Mouse (Mus musculus): ENCODE data around the gene Ube2g1. TPM values are rescaled to one million over a fixed set of nuclear protein-coding genes. Genes with fewer than 3 reads are reported as not detected.

Ube2g1 gene
- polyA plus RNA-seq (2014; fragmentation: Nextera tagmentation; extraction: Ambion mirVana): 127 and 131 TPM in 2 replicates

DNA sequence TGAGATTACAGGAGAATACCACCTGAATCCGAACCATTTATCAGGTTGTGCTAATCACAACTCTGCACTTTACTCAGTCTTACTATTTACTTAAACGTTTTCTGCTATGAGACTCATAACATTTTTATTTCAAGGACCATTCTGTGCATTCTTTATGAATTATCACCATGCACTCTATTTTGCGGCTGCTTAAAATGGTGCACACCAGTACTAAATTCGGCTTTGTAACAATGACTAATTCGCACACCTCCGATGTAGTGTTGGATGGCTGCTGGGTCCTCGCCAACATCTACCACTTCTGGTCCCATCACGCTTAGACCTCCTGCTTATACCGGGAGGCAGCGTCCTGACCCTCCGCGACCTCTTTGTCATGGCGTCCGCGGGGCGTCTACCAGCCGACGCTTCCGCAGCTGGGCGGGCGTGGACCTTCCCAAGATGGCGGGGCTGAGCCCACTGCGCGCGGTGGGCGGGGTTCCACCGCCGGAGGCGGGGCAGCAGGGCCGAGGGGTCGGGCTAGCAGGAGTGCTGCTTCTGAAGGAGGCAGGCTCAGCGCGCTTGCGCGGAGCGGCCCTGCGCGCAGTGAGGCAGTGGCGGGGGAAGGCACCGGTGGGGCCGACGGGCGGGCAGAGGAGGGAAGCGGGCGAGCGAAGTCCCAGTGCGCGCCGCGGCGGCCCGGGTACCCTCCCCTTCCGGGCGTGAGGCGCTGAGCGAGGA, at the start of gene Ube2g1:
Ube2g1 (plus strand) TSS at position 590 of the 714 bp plus-strand sequence.
- 2% methylated on average over 52 of the region's 56 CpGs for WGBS
- peak; percentile 93 for ATAC-seq (ENCODE audit: low FRiP score)
- Histone ChIP-seq H3K9me3 (ENCODE audit: control insufficient read depth, low read length) (no peaks in the 10 kb centered on the region), H3K36me3 (ENCODE audit: control insufficient read depth, insufficient read depth, low read length) (no peaks in the 10 kb centered on the region), H3K27me3 (ENCODE audit: control insufficient read depth, insufficient read depth, low read length) (no peaks in the 10 kb centered on the region), H3K4me2 (replicated peaks; ENCODE audit: low read depth, low read length) (peak within 1 kb of the TSS; percentile 12), H3K27ac (ENCODE audit: low read depth, low read length) (peak within 1 kb of the TSS; percentile 99), H3K4me3 (ENCODE audit: low read depth, low read length) (peak within 1 kb of the TSS; percentile 99), H3K4me1 (replicated peaks; ENCODE audit: control insufficient read depth, insufficient read depth, low read length) (peaks cover 2% of the 10 kb centered on the region; the same call in 1 of the 2 replicates), H3K9ac (ENCODE audit: low read depth, low read length) (peak within 1 kb of the TSS; percentile 99)
- peak; percentile 99 for DNase-seq (ENCODE audit: low spot score)

DNA sequence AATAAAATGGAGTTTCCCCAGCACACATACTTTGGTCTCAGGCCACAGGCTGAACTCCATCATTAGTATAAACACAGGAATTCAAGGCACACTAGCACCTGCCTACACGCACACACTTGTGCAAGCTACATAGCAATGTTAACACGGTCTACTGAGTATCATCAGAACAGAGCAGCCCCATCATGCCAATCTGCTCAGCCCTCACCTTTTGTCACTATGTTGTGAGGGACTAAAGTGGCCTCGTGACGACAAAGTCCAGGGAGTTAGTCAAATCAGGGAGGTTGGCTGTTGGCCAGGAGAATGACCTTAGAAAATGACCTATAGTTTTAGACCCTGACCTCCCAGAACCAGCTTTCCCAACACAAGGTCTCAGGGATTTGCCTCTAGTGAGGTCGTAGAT, 48.9 kb upstream of the Ube2g1 start:
- H3K9me3 ChIP-seq (ENCODE audit: control insufficient read depth, low read length): no peaks in the 10 kb centered on the region
- no peaks in the 10 kb centered on the region for H3K36me3 ChIP-seq (ENCODE audit: control insufficient read depth, insufficient read depth, low read length)
- H3K4me1 ChIP-seq (replicated peaks; ENCODE audit: control insufficient read depth, insufficient read depth, low read length): no peaks in the 10 kb centered on the region
- ATAC-seq (ENCODE audit: low FRiP score): no peak
- no peak overlapping the region for H3K9ac ChIP-seq (ENCODE audit: low read depth, low read length)
- no peak overlapping the region for H3K4me3 ChIP-seq (ENCODE audit: low read depth, low read length)
- no peak overlapping the region for H3K27ac ChIP-seq (ENCODE audit: low read depth, low read length)
- WGBS: 75% methylated on average over 5 of the region's 5 CpGs
- no peaks in the 10 kb centered on the region for H3K27me3 ChIP-seq (ENCODE audit: control insufficient read depth, insufficient read depth, low read length)
- DNase-seq (ENCODE audit: low spot score): no peak
- H3K4me2 ChIP-seq (replicated peaks; ENCODE audit: low read depth, low read length): no peak overlapping the region

DNA sequence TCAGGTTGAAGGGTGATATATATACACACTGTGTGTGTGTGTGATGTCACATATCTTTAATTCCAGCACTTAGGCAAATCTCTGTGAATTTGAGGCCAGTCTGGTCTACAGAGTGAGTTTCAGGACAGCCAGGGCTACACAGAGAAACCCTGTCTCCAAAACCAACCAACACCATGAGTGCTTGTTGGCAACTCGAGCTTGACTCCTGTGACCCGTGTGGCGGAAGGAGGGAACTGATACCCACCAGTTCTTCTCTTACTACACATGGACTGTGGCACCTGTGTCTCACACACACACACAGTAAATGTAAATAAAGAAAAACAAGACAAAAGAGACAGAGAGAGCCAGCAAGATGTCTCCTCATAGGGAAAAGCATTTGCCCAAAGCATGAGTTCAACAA, 46.4 kb upstream of the Ube2g1 start:
- DNase-seq (ENCODE audit: low spot score) (no peak), ATAC-seq (ENCODE audit: low FRiP score) (no peak)
- H3K27ac ChIP-seq (ENCODE audit: low read depth, low read length): no peak overlapping the region
- no peaks in the 10 kb centered on the region for H3K27me3 ChIP-seq (ENCODE audit: control insufficient read depth, insufficient read depth, low read length)
- no peaks in the 10 kb centered on the region for H3K4me1 ChIP-seq (replicated peaks; ENCODE audit: control insufficient read depth, insufficient read depth, low read length)
- H3K4me3 ChIP-seq (ENCODE audit: low read depth, low read length): no peak overlapping the region
- WGBS: 77% methylated on average over 3 of the region's 3 CpGs
- H3K9ac ChIP-seq (ENCODE audit: low read depth, low read length): no peak overlapping the region
- H3K4me2 ChIP-seq (replicated peaks; ENCODE audit: low read depth, low read length): no peak overlapping the region
- H3K9me3 ChIP-seq (ENCODE audit: control insufficient read depth, low read length): no peaks in the 10 kb centered on the region
- H3K36me3 ChIP-seq (ENCODE audit: control insufficient read depth, insufficient read depth, low read length): no peaks in the 10 kb centered on the region

- WGBS: 28% methylated on average over 6 of the region's 6 CpGs
- Histone ChIP-seq H3K4me2 (replicated peaks; ENCODE audit: low read depth, low read length) (no peak overlapping the region), H3K27me3 (ENCODE audit: control insufficient read depth, insufficient read depth, low read length) (no peaks in the 10 kb centered on the region), H3K9me3 (ENCODE audit: control insufficient read depth, low read length) (no peaks in the 10 kb centered on the region), H3K4me3 (ENCODE audit: low read depth, low read length) (no peak overlapping the region), H3K36me3 (ENCODE audit: control insufficient read depth, insufficient read depth, low read length) (no peaks in the 10 kb centered on the region), H3K4me1 (replicated peaks; ENCODE audit: control insufficient read depth, insufficient read depth, low read length) (no peaks in the 10 kb centered on the region), H3K9ac (ENCODE audit: low read depth, low read length) (no peak overlapping the region), H3K27ac (ENCODE audit: low read depth, low read length) (no peak overlapping the region)
- ATAC-seq (ENCODE audit: low FRiP score) (peak; percentile 49; the same call in 1 of the 2 replicates), DNase-seq (ENCODE audit: low spot score) (peak; percentile 80)
Measured at GRCm38 (mm10) chr11:72564232-72564807, 42.8 kb upstream of the Ube2g1 start.

GRCm38 (mm10) chr11:72566304-72566703, 40.8 kb upstream of the Ube2g1 start:
- Histone ChIP-seq H3K36me3 (ENCODE audit: control insufficient read depth, insufficient read depth, low read length) (no peaks in the 10 kb centered on the region), H3K4me2 (replicated peaks; ENCODE audit: low read depth, low read length) (no peak overlapping the region), H3K27me3 (ENCODE audit: control insufficient read depth, insufficient read depth, low read length) (no peaks in the 10 kb centered on the region), H3K9me3 (ENCODE audit: control insufficient read depth, low read length) (no peaks in the 10 kb centered on the region), H3K4me1 (replicated peaks; ENCODE audit: control insufficient read depth, insufficient read depth, low read length) (no peaks in the 10 kb centered on the region), H3K27ac (ENCODE audit: low read depth, low read length) (no peak overlapping the region), H3K9ac (ENCODE audit: low read depth, low read length) (no peak overlapping the region), H3K4me3 (ENCODE audit: low read depth, low read length) (no peak overlapping the region)
- WGBS: 71% methylated on average over 7 of the region's 7 CpGs
- ATAC-seq (ENCODE audit: low FRiP score) (no peak), DNase-seq (ENCODE audit: low spot score) (no peak)

GRCm38 (mm10) chr11:72566816-72567338, 40.2 kb upstream of the Ube2g1 start:
- 46% methylated on average over 10 of the region's 10 CpGs for WGBS
- no peak overlapping the region for H3K9ac ChIP-seq (ENCODE audit: low read depth, low read length)
- no peaks in the 10 kb centered on the region for H3K36me3 ChIP-seq (ENCODE audit: control insufficient read depth, insufficient read depth, low read length)
- H3K27me3 ChIP-seq (ENCODE audit: control insufficient read depth, insufficient read depth, low read length): no peaks in the 10 kb centered on the region
- ATAC-seq (ENCODE audit: low FRiP score) (no peak), DNase-seq (ENCODE audit: low spot score) (no peak)
- no peak overlapping the region for H3K4me2 ChIP-seq (replicated peaks; ENCODE audit: low read depth, low read length)
- no peaks in the 10 kb centered on the region for H3K9me3 ChIP-seq (ENCODE audit: control insufficient read depth, low read length)
- no peak overlapping the region for H3K27ac ChIP-seq (ENCODE audit: low read depth, low read length)
- H3K4me1 ChIP-seq (replicated peaks; ENCODE audit: control insufficient read depth, insufficient read depth, low read length): no peaks in the 10 kb centered on the region
- no peak overlapping the region for H3K4me3 ChIP-seq (ENCODE audit: low read depth, low read length)

GRCm38 (mm10) chr11:72569051-72569450, 38.0 kb upstream of the Ube2g1 start:
- no peak overlapping the region for H3K4me2 ChIP-seq (replicated peaks; ENCODE audit: low read depth, low read length)
- H3K36me3 ChIP-seq (ENCODE audit: control insufficient read depth, insufficient read depth, low read length): no peaks in the 10 kb centered on the region
- H3K9me3 ChIP-seq (ENCODE audit: control insufficient read depth, low read length): no peaks in the 10 kb centered on the region
- H3K9ac ChIP-seq (ENCODE audit: low read depth, low read length): no peak overlapping the region
- DNase-seq (ENCODE audit: low spot score) (no peak), ATAC-seq (ENCODE audit: low FRiP score) (no peak)
- H3K4me1 ChIP-seq (replicated peaks; ENCODE audit: control insufficient read depth, insufficient read depth, low read length): no peaks in the 10 kb centered on the region
- H3K27ac ChIP-seq (ENCODE audit: low read depth, low read length): no peak overlapping the region
- no peak overlapping the region for H3K4me3 ChIP-seq (ENCODE audit: low read depth, low read length)
- H3K27me3 ChIP-seq (ENCODE audit: control insufficient read depth, insufficient read depth, low read length): no peaks in the 10 kb centered on the region
- WGBS: 57% methylated on average over 8 of the region's 8 CpGs

- Histone ChIP-seq H3K4me1 (replicated peaks; ENCODE audit: control insufficient read depth, insufficient read depth, low read length) (no peaks in the 10 kb centered on the region), H3K27me3 (ENCODE audit: control insufficient read depth, insufficient read depth, low read length) (no peaks in the 10 kb centered on the region), H3K36me3 (ENCODE audit: control insufficient read depth, insufficient read depth, low read length) (no peaks in the 10 kb centered on the region), H3K4me3 (ENCODE audit: low read depth, low read length) (no peak overlapping the region), H3K27ac (ENCODE audit: low read depth, low read length) (no peak overlapping the region), H3K4me2 (replicated peaks; ENCODE audit: low read depth, low read length) (no peak overlapping the region), H3K9me3 (ENCODE audit: control insufficient read depth, low read length) (no peaks in the 10 kb centered on the region), H3K9ac (ENCODE audit: low read depth, low read length) (no peak overlapping the region)
- 68% methylated on average over 11 of the region's 11 CpGs for WGBS
- DNase-seq (ENCODE audit: low spot score) (no peak), ATAC-seq (ENCODE audit: low FRiP score) (no peak)
Measured at GRCm38 (mm10) chr11:72569671-72570318, 37.3 kb upstream of the Ube2g1 start.
